Mouse (Mus musculus): ENCODE measurements around the gene Sox14.

DNA sequence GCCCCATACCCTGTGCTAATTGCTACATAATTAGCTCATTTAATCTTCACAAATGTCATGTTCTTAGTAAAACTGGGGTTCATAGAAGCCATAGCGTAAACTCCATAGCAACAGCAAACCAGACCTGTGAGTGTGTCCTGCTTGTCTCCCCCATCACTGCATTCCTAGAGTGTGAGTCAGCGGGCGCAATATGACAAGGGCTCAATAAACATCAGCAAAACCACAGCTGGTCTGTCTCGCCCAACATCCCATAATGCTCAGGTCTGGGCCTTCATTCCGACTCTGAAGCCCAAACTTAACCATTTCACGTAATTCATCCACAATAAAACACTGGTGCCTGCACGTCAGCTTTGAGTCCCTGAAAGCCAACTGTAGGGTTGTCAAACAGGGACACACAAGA lies 37.1 kb downstream of the Sox14 start:
- TF ChIP-seq POLR2A (IDR thresholded peaks at IDR 0.05; ENCODE audit: insufficient read depth, low read length) (no peak), CTCF (IDR thresholded peaks at IDR 0.05; ENCODE audit: low read depth, low read length) (no peak)

Measured in ES-Bruce4 (cell line).